Mouse (Mus musculus) midbrain, embryonic 15.5 days (tissue): ENCODE measurements at regions not wholly inside any gene's neighbourhood (a gene's known extent, or its start where the extent isn't known, plus 50 kb on each side); places are given as distances from the start of the nearest gene placed in this dataset.

Experiments used
- ATAC-seq: fragments of 200-750 bp; cut with Nextera tagmentation; replicated peaks from 2 replicates; pipeline ENCODE4 v1.8.0; 2017; ENCODE audit warnings: moderate TSS enrichment
- H3K27ac ChIP-seq: fragments of 300-500 bp; sonication (generic); 2 replicates; pipeline ENCODE4 v1.5.1; 2015; ENCODE audit warnings: mild to moderate bottlenecking, inconsistent platforms
- H3K27me3 ChIP-seq: fragments of 300-500 bp; sonication (generic); replicated peaks from 2 replicates; pipeline ENCODE4 v1.6.1; 2015; ENCODE audit warnings: inconsistent platforms
- H3K36me3 ChIP-seq: fragments of 300-500 bp; sonication (generic); replicated peaks from 2 replicates; pipeline ENCODE4 v1.6.1; 2015; ENCODE audit warnings: inconsistent platforms
- H3K4me1 ChIP-seq: fragments of 300-500 bp; sonication (generic); 2 replicates; pipeline ENCODE4 v1.6.1; 2015; ENCODE audit warnings: inconsistent platforms
- H3K4me2 ChIP-seq: fragments of 300-500 bp; sonication (generic); 2 replicates; pipeline ENCODE4 v1.6.1; 2015; ENCODE audit warnings: inconsistent platforms, mild to moderate bottlenecking, moderate library complexity
- H3K4me3 ChIP-seq: fragments of 300-500 bp; sonication (generic); 2 replicates; pipeline ENCODE4 v1.5.1; 2015; ENCODE audit warnings: mild to moderate bottlenecking, inconsistent platforms
- H3K9ac ChIP-seq: fragments of 300-500 bp; sonication (generic); 2 replicates; pipeline ENCODE4 v1.6.1; 2015; ENCODE audit warnings: mild to moderate bottlenecking, inconsistent platforms
- H3K9me3 ChIP-seq: fragments of 300-500 bp; sonication (generic); 2 replicates; pipeline ENCODE4 v1.6.1; 2016; ENCODE audit warnings: inconsistent platforms
- WGBS: fragments of 180-500 bp; shearing (Covaris S2); methylation state at CpG from one replicate; pipeline ENCODE4 v1.1.7; 2015; ENCODE audit warnings: mixed read lengths; 5-methylcytosine and 5-hydroxymethylcytosine counted together

- H3K4me1 ChIP-seq = no peaks in the 10 kb centered on the region
- 56% methylated on average over 2 of the region's 2 CpGs for WGBS
These were observed 338.2 kb upstream of the Sel1l start for GRCm38 (mm10) chr12:92187133-92187482.

DNA sequence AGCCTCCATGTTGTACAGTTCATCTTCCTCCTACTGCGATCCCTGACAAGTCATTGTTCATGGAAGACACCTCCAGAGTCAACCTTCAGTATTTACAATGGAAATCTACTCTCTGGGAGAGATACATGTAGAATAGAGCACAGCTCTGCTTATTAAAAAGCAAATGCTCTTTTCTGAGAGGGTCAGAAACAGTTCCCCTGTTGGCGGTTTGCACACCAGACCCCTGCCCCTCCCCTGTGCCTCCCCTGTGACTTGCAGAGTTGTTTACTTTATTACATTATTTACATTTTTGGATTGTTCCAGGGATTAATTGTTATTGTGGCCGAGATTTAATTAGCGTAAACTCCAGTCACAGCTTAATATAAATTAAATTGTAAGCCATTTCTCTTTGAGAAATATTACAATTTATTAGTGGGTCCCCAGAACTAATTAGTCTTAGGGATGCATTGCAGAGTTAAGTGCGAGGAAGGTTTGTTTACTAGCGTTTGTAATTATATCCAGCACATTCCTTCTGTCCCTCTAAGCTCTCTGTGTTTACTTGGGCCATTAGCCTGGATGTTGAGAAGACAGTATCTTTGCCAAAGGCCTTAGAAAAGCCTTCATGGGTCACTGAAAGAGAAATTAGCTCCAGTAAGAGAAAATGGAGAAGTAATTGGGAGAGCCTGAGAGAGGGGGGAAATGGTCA is 337.6 kb upstream of the Sel1l start:
- H3K9ac ChIP-seq = no peak overlapping the region
- H3K4me3 ChIP-seq = no peak overlapping the region
- no peaks in the 10 kb centered on the region for H3K4me1 ChIP-seq
- ATAC-seq = no peak
- WGBS = 75% methylated on average over 6 of the region's 6 CpGs
- H3K36me3 ChIP-seq = no peaks in the 10 kb centered on the region
- H3K9me3 ChIP-seq = no peaks in the 10 kb centered on the region
- H3K4me2 ChIP-seq = no peak overlapping the region
- no peak overlapping the region for H3K27ac ChIP-seq
- H3K27me3 ChIP-seq = no peaks in the 10 kb centered on the region

More at GRCm38 (mm10) chr12:92187133-92187482, 338.2 kb upstream of the Sel1l start:
- Histone ChIP-seq H3K4me3 (no peak overlapping the region), H3K9me3 (no peaks in the 10 kb centered on the region), H3K27ac (no peak overlapping the region), H3K9ac (no peak overlapping the region), H3K4me2 (no peak overlapping the region), H3K36me3 (no peaks in the 10 kb centered on the region), H3K27me3 (no peaks in the 10 kb centered on the region)
- ATAC-seq = no peak

DNA sequence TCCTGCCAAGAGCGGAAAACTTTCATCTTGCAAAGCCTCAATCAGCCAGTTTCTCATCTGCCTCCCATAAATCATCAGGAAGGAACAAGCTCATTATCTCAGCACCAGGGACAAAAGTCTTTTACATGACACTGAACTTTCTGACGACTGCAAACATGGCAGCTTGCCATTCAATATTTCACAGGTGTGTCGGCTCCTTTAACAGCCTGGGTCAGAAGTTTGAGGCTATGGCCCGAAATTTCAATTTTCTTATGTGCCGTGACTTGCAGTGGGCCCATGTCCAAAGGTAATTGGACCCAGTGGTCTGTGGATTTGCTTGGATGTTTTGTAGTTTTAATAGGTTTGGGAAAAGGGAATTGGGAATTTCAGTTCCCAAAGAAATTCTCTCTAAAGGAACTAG is 330.3 kb upstream of the Sel1l start:
- Histone ChIP-seq H3K4me1 (no peaks in the 10 kb centered on the region), H3K4me2 (no peak overlapping the region), H3K4me3 (no peak overlapping the region), H3K9me3 (no peaks in the 10 kb centered on the region), H3K27me3 (no peaks in the 10 kb centered on the region), H3K9ac (no peak overlapping the region), H3K36me3 (no peaks in the 10 kb centered on the region), H3K27ac (no peak overlapping the region)
- 78% methylated on average over 5 of the region's 5 CpGs for WGBS
- ATAC-seq = no peak

DNA sequence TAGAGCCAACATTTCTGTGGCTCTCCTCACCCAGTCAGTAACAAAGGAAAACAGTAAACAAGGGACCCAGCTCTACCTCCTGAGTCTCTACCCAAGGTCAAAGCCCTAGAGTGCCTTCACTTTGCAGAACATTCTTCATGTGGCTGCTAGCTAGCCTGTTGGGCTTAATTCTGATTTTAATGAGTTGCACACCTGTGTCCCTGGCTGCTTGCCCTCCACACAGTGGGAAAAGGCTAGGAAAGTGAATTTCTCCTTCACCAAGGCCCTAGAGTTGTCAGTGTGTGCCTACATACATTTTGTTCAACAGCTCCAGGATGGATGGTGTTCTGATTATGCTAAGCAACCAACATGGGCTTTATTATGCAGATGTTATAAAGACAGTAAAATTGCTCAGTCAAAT is 307.8 kb upstream of the Sel1l start:
- H3K27me3 ChIP-seq = no peaks in the 10 kb centered on the region

DNA sequence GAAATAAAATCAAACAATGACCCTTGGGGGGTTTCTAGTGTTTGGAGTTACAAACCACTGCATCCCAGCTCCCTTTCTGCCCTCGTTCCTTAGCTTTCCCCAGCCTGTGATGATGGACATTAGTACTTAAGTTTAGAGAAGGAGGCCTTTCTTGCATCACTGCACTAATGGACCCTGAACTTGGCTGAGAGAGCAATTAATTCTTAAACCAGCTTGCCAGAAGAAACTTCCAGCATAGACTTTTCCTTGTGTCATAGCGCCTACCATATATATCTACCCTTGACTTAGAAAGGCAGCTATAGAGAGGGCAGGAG is 303.9 kb upstream of the Sel1l start:
- no peaks in the 10 kb centered on the region for H3K27me3 ChIP-seq
- no peak for ATAC-seq
- no peak overlapping the region for H3K4me2 ChIP-seq
- no peak overlapping the region for H3K9ac ChIP-seq
- no peak overlapping the region for H3K27ac ChIP-seq
- no peaks in the 10 kb centered on the region for H3K4me1 ChIP-seq
- WGBS = 66% methylated on average over 2 of the region's 2 CpGs
- no peak overlapping the region for H3K4me3 ChIP-seq
- no peaks in the 10 kb centered on the region for H3K9me3 ChIP-seq
- no peaks in the 10 kb centered on the region for H3K36me3 ChIP-seq

More for the DNA sequence above, 307.8 kb upstream of the Sel1l start:
- H3K4me1 ChIP-seq = no peaks in the 10 kb centered on the region
- H3K4me2 ChIP-seq = no peak overlapping the region
- no peak overlapping the region for H3K9ac ChIP-seq
- no peaks in the 10 kb centered on the region for H3K9me3 ChIP-seq
- no peak overlapping the region for H3K27ac ChIP-seq
- ATAC-seq = no peak
- H3K36me3 ChIP-seq = no peaks in the 10 kb centered on the region
- H3K4me3 ChIP-seq = no peak overlapping the region

- no peak overlapping the region for H3K27ac ChIP-seq
- no peak overlapping the region for H3K4me3 ChIP-seq
- ATAC-seq = 0 out of 2 replicates have a peak, but pooled peaks have one; percentile 50
- WGBS = 44% methylated on average over 4 of the region's 4 CpGs
- no peaks in the 10 kb centered on the region for H3K27me3 ChIP-seq
- no peak overlapping the region for H3K9ac ChIP-seq
- H3K4me2 ChIP-seq = no peak overlapping the region
- no peaks in the 10 kb centered on the region for H3K9me3 ChIP-seq
- H3K36me3 ChIP-seq = no peaks in the 10 kb centered on the region
- no peaks in the 10 kb centered on the region for H3K4me1 ChIP-seq
These were observed 303.3 kb upstream of the Sel1l start for GRCm38 (mm10) chr12:92152043-92152921.

DNA sequence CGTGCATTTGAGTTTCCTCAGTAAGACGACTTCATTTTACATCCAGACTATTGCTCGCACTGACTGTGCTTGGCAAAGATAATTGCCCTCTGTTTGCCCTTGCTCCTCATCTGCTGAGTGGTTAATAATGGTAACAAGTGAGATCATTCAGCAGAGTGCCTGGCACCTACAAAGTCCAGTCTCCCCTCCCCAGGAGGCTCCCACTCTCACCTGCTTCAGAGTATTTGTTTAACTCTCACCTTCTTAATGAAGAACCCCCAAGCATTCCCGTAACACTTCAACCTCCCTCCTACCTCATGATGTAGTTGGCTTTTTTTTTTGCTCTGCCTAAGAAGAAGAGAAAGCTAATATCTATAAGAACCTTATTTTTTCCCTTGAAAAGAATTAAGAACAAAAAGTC is 288.6 kb upstream of the Sel1l start:
- ATAC-seq = no peak
- no peak overlapping the region for H3K4me2 ChIP-seq
- H3K27ac ChIP-seq = no peak overlapping the region
- H3K4me3 ChIP-seq = no peak overlapping the region
- WGBS = 77% methylated on average over 4 of the region's 4 CpGs
- no peaks in the 10 kb centered on the region for H3K4me1 ChIP-seq
- H3K9ac ChIP-seq = no peak overlapping the region
- no peaks in the 10 kb centered on the region for H3K9me3 ChIP-seq
- no peaks in the 10 kb centered on the region for H3K27me3 ChIP-seq
- H3K36me3 ChIP-seq = no peaks in the 10 kb centered on the region

DNA sequence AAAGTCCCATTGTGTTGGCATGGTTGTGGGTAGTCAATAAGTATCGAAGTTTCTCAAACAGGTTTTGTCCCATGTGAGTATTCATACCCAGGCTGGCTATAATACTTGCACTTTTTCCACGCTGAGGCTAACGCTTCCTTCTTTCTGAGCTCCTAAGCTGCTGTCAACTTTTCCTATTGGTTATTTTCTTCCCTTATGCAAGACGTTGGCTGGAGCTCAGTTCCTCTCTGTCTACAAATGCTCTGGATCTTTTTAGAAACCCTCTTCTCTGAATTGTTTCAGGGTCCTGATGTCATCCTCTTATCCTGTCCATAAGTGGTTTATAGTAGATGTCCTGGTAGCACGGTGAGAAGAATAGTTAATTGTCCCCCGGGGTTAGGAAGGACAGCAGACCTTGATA is 278.7 kb upstream of the Sel1l start:
- ATAC-seq = no peak
- no peaks in the 10 kb centered on the region for H3K36me3 ChIP-seq
- H3K9me3 ChIP-seq = no peaks in the 10 kb centered on the region
- no peak overlapping the region for H3K9ac ChIP-seq
- H3K27ac ChIP-seq = no peak overlapping the region
- 88% methylated on average over 6 of the region's 6 CpGs for WGBS
- no peaks in the 10 kb centered on the region for H3K27me3 ChIP-seq
- H3K4me1 ChIP-seq = no peaks in the 10 kb centered on the region
- no peak overlapping the region for H3K4me3 ChIP-seq
- no peak overlapping the region for H3K4me2 ChIP-seq

- H3K4me1 ChIP-seq = no peaks in the 10 kb centered on the region
- ATAC-seq = no peak
- H3K27me3 ChIP-seq = no peaks in the 10 kb centered on the region
- H3K9me3 ChIP-seq = no peaks in the 10 kb centered on the region
- H3K27ac ChIP-seq = no peak overlapping the region
- H3K9ac ChIP-seq = no peak overlapping the region
- WGBS = 86% methylated on average over 6 of the region's 6 CpGs
- H3K36me3 ChIP-seq = no peaks in the 10 kb centered on the region
- no peak overlapping the region for H3K4me3 ChIP-seq
- H3K4me2 ChIP-seq = no peak overlapping the region
These were observed 271.3 kb upstream of the Sel1l start for GRCm38 (mm10) chr12:92120164-92120815.

- Histone ChIP-seq H3K27me3 (no peaks in the 10 kb centered on the region), H3K36me3 (no peaks in the 10 kb centered on the region), H3K4me1 (no peaks in the 10 kb centered on the region), H3K9ac (no peak overlapping the region), H3K27ac (no peak overlapping the region), H3K9me3 (no peaks in the 10 kb centered on the region), H3K4me3 (no peak overlapping the region), H3K4me2 (no peak overlapping the region)
- no peak for ATAC-seq
- WGBS = 70% methylated on average over 3 of the region's 3 CpGs
These were observed 260.7 kb upstream of the Sel1l start for GRCm38 (mm10) chr12:92109615-92110014.

GRCm38 (mm10) chr12:92100080-92100479 is 251.1 kb upstream of the Sel1l start:
- WGBS = 50% methylated on average over 4 of the region's 4 CpGs
- Histone ChIP-seq H3K9ac (no peak overlapping the region), H3K4me1 (no peaks in the 10 kb centered on the region), H3K36me3 (no peaks in the 10 kb centered on the region), H3K9me3 (no peaks in the 10 kb centered on the region), H3K27me3 (no peaks in the 10 kb centered on the region), H3K4me3 (no peak overlapping the region), H3K4me2 (no peak overlapping the region), H3K27ac (no peak overlapping the region)
- no peak for ATAC-seq

GRCm38 (mm10) chr12:92092794-92093365 is 243.9 kb upstream of the Sel1l start:
- no peak overlapping the region for H3K27ac ChIP-seq
- no peak overlapping the region for H3K4me3 ChIP-seq
- no peak overlapping the region for H3K4me2 ChIP-seq
- no peaks in the 10 kb centered on the region for H3K4me1 ChIP-seq
- ATAC-seq = no peak
- H3K36me3 ChIP-seq = no peaks in the 10 kb centered on the region
- H3K27me3 ChIP-seq = no peaks in the 10 kb centered on the region
- H3K9me3 ChIP-seq = no peaks in the 10 kb centered on the region
- WGBS = 79% methylated on average over 10 of the region's 10 CpGs
- H3K9ac ChIP-seq = no peak overlapping the region
